Mouse (Mus musculus): ENCODE data around the gene Dennd4b.

GRCm38 (mm10) chr3:90250791-90251190 is 14.2 kb upstream of the Dennd4b start:
- TF ChIP-seq CTCF (IDR thresholded peaks at IDR 0.05; ENCODE audit: borderline replicate concordance, control insufficient read depth, extremely low read depth, insufficient read depth, low read length, poor library complexity) (no peak), POLR2A (IDR thresholded peaks at IDR 0.05; ENCODE audit: control insufficient read depth, extremely low read depth, insufficient read depth, low read length, poor library complexity) (no peak)
